Mouse (Mus musculus): Measurements from ENCODE around the gene Lin52.

- TF ChIP-seq GATA1 (IDR thresholded peaks at IDR 0.05; ENCODE audit: borderline replicate concordance, low read length): no peak
- no peak for TF ChIP-seq FLI1 (IDR thresholded peaks at IDR 0.05; ENCODE audit: low read length)
Observed at GRCm38 (mm10) chr12:84429825-84430224, 21.4 kb upstream of the Lin52 start.
